Mouse (Mus musculus) lung, adult 2 months (tissue): ENCODE results near the gene Ksr2. TPM values are rescaled to one million over a fixed set of nuclear protein-coding genes. Genes with fewer than 3 reads are reported as not detected.
A peak's percentile ranks its signal among the peaks of the same experiment; 100 is the strongest.

Experiments
- DNase-seq: peaks from one replicate; pipeline ENCODE4 v3.0.0; 2022
- H3K4me1 ChIP-seq: fragments of 200-500 bp; 2 replicates; pipeline ENCODE4 v1.6.1; 2011; ENCODE audit warnings: low read length; ENCODE audit not compliant: control insufficient read depth, insufficient read depth
- H3K4me3 ChIP-seq: fragments of 200-500 bp; replicated peaks from 2 replicates; pipeline ENCODE3; 2011; ENCODE audit warnings: low read depth, mild to moderate bottlenecking, control low read depth, low read length; ENCODE audit errors: extremely low read depth
- CTCF ChIP-seq: fragments of 200-500 bp; IDR thresholded peaks from 2 replicates; pipeline ENCODE4 v1.5.1; 2011; ENCODE audit warnings: mild to moderate bottlenecking, low read length, control low read depth; ENCODE audit not compliant: insufficient read depth
- POLR2A ChIP-seq: fragments of 200-500 bp; IDR thresholded peaks from 2 replicates; pipeline ENCODE4 v1.6.1; 2011; ENCODE audit warnings: low read depth, mild to moderate bottlenecking, control low read depth, low read length, borderline replicate concordance; ENCODE audit errors: extremely low read depth
- WGBS: fragments of 180-500 bp; shearing (Covaris S2); methylation state at CpG from one replicate; pipeline ENCODE4 v1.1.7; 2018; 5-methylcytosine and 5-hydroxymethylcytosine counted together
- polyA plus RNA-seq: library from polyadenylated mRNA; depleted of rRNA; stranded (reverse); fragments of >200 nt; gene quantifications from 2 replicates; pipeline ENCODE4 v1.2.3, GENCODE M21; 2012

Gene Ksr2
- polyA plus RNA-seq, 1 experiment = 0.06 TPM

GRCm38 (mm10) chr5:117749353-117749752, 335.6 kb downstream of the Ksr2 start:
- Histone ChIP-seq H3K4me1 (no peaks in the 10 kb centered on the region), H3K4me3 (no peak overlapping the region)
- DNase-seq = no peak
- 39% methylated on average over 5 of the region's 5 CpGs for WGBS
- TF ChIP-seq CTCF = no peak
- TF ChIP-seq POLR2A = no peak

GRCm38 (mm10) chr5:117757696-117758482, 344.1 kb downstream of the Ksr2 start:
- 50% methylated on average over 12 of the region's 12 CpGs for WGBS
- no peak for DNase-seq
- Histone ChIP-seq H3K4me3 (no peak overlapping the region), H3K4me1 (no peaks in the 10 kb centered on the region)
- TF ChIP-seq POLR2A (no peak), CTCF (no peak)

- TF ChIP-seq POLR2A = no peak
- peak; percentile 42 for TF ChIP-seq CTCF
- no peak for DNase-seq
- WGBS = 75% methylated on average over 9 of the region's 9 CpGs
- Histone ChIP-seq H3K4me3 (no peak overlapping the region), H3K4me1 (no peaks in the 10 kb centered on the region)
Measured at GRCm38 (mm10) chr5:117761181-117761832, 347.5 kb downstream of the Ksr2 start.

GRCm38 (mm10) chr5:117764496-117764895, 350.7 kb downstream of the Ksr2 start:
- H3K4me1 ChIP-seq = no peaks in the 10 kb centered on the region
- DNase-seq = no peak

GRCm38 (mm10) chr5:117779175-117779574, 365.4 kb downstream of the Ksr2 start:
- DNase-seq = no peak
- Histone ChIP-seq H3K4me1 (no peaks in the 10 kb centered on the region), H3K4me3 (no peak overlapping the region)
- TF ChIP-seq POLR2A (no peak), CTCF (no peak)
- WGBS = 49% methylated on average over 11 of the region's 11 CpGs

More at GRCm38 (mm10) chr5:117764496-117764895, 350.7 kb downstream of the Ksr2 start:
- no peak overlapping the region for H3K4me3 ChIP-seq
- 77% methylated on average over 9 of the region's 9 CpGs for WGBS
- no peak for TF ChIP-seq POLR2A

- TF ChIP-seq CTCF = no peak
- TF ChIP-seq POLR2A = no peak
- Histone ChIP-seq H3K4me3 (no peak within 1 kb of the TSS), H3K4me1 (no peaks in the 10 kb centered on the region)
- WGBS = 23% methylated on average over 10 of the region's 10 CpGs
- no peak for DNase-seq
Measured at GRCm38 (mm10) chr5:117780681-117781080, 366.9 kb downstream of the Ksr2 start, which contains the start of gene Nos1. Gene Nos1, plus strand, starts transcription at chr5:117781032.

- no peak for DNase-seq
- Histone ChIP-seq H3K4me1 (no peaks in the 10 kb centered on the region), H3K4me3 (no peak overlapping the region)
- TF ChIP-seq CTCF (no peak), POLR2A (no peak)
- WGBS = 73% methylated on average over 6 of the region's 6 CpGs
Measured at GRCm38 (mm10) chr5:117781178-117781577, 367.4 kb downstream of the Ksr2 start.

- no peak for DNase-seq
- no peak overlapping the region for H3K4me3 ChIP-seq
- 45% methylated on average over 6 of the region's 6 CpGs for WGBS
- no peaks in the 10 kb centered on the region for H3K4me1 ChIP-seq
- TF ChIP-seq POLR2A (no peak), CTCF (no peak)
Measured at GRCm38 (mm10) chr5:117790071-117790470, 376.3 kb downstream of the Ksr2 start.

GRCm38 (mm10) chr5:117791875-117792274, 378.1 kb downstream of the Ksr2 start:
- WGBS = 76% methylated on average over 14 of the region's 14 CpGs
- Histone ChIP-seq H3K4me3 (no peak overlapping the region), H3K4me1 (no peaks in the 10 kb centered on the region)
- DNase-seq = no peak
- TF ChIP-seq CTCF = no peak
- no peak for TF ChIP-seq POLR2A

GRCm38 (mm10) chr5:117800849-117801248, 387.0 kb downstream of the Ksr2 start:
- no peak for DNase-seq
- TF ChIP-seq POLR2A = no peak
- TF ChIP-seq CTCF = no peak
- Histone ChIP-seq H3K4me1 (no peaks in the 10 kb centered on the region), H3K4me3 (no peak overlapping the region)
- 65% methylated on average over 9 of the region's 9 CpGs for WGBS

- 81% methylated on average over 11 of the region's 11 CpGs for WGBS
- no peak for DNase-seq
- no peaks in the 10 kb centered on the region for H3K4me1 ChIP-seq
- no peak overlapping the region for H3K4me3 ChIP-seq
- TF ChIP-seq CTCF (no peak), POLR2A (no peak)
Measured at GRCm38 (mm10) chr5:117802071-117802521, 388.3 kb downstream of the Ksr2 start.
